Mouse (Mus musculus) activated CD4-positive, CD25-positive, alpha-beta regulatory T cell, adult 4 months (primary cell): ENCODE data around the gene Add1. TPM values are rescaled to one million over a fixed set of nuclear protein-coding genes. Genes with fewer than 3 reads are reported as not detected.

Source experiments
- ATAC-seq: one replicate; pipeline ENCODE4 v1.8.0; 2017
- polyA plus RNA-seq, 2 experiments: library from polyadenylated mRNA; unstranded; fragments of 100-300 nt; shearing (Covaris generic); gene quantifications; one replicate each; pipeline ENCODE4 v1.2.1; 2017

Add1 gene
- polyA plus RNA-seq, 2 experiments from 2014 or later = 98.4 to 118 TPM

DNA sequence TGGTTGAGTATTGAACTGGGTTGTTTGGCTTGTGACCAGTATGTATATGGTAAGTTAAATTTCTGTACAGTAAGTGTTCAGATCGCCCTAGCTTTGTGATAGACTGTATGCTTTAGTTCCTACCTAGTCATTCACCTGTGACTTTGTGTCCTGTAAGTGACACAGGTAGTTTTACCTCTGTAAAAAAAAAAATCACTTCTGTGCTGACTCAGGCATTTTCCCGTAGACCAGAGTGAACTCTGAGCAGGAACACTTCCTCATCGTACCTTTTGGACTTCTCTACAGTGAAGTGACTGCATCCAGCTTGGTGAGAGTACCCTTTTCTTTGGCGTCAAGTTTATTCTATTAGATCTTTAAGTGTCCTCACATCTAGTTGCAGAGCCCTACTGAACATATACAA is 36.5 kb downstream of the Add1 start:
- no peak for ATAC-seq

DNA sequence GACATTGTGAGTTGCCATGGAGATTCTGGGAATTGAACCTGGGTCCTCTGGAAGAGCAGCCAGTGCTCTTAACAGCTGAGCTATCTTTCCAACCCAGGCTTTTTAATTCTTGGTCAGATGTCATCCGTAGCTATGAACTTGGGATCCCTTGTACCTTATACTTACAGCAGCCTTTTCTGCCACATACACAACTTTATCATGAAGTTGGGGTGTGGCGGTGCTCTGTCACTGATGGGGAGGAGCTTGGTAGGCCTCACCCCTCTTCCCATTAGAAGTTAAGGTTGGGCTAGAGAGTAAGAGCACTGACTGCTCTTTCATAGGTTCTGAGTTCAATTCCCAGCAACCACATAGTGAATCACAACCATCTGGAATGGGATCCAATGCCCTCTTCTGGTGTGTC is 59.5 kb downstream of the Add1 start:
- ATAC-seq = no peak

DNA sequence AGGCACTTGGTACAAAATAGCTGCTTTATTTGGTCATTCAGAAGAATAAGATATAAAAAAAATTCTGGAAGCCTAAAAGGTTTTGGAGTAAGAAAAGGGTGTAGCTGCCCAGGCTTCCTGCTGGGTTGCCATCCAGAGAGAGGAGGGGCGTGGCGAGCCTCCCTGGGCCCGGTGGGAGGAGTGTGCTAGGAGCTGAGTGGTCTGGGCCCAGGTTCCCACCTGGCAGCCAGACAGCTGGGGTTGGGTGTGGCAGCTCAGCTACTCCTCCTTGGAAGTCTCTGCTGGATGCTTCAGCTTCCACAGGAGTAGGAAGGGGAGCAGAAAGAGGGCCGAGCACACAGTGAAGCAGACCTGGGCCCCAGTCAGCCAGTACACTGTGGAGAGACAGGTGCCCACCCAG is 60.2 kb downstream of the Add1 start:
- ATAC-seq = no peak

DNA sequence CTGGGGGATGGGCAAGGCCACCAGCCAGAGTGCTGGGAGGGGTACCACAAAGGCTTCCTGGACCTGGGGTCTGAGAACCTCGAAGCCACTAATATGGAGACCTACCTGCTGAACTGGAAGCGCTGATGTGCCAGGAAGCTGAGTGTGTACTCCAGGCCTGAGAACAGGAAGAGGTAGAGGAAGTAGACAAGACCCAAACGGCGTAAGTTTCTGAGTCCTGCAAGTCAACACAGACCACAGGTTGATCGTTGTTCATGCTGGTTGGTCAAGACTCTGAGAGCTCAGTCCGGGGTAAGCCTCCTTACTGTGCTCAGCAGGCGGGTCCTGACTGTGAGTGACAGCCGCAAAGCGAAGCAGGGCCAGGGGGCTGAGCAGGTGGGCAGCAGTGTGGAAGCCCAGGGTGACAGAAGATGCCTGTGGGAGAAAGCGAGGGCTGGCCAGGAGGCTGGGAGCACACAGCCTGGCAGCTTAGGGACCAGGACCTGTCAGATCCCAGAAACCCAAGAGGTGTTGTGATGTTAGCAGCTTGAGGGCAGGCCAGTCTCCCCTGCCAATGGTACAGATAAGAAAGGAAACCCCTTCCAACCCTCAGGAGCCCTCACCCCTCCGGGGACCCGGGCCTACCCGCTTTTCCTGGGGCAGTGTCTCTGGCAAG is 61.4 kb downstream of the Add1 start:
- ATAC-seq = no peak

DNA sequence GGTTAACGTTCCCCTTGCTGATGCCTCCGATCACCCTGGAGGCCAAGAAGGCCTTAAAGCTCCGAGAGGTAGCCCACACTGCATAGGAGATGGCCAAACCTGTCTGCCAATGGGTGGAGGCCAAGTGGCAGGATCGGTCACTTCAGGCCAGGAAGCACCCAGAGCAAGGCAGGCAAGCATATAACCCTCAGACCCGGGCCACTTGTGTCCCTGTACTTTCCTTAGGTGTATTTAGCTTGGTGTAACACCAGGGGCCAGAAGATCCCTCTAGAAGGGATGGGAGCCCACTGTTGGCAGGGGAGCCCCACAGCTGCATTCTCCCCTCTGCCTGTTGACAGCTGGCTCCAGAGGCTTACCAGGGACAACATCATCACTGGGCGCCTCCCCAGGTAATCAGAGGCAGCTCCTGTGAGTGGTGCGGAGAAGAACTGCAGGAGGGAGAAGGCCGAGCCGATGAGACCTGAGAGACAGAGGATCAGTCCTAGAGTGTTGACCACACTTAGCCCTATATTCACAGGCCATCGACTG is 62.3 kb downstream of the Add1 start:
- no peak for ATAC-seq

DNA sequence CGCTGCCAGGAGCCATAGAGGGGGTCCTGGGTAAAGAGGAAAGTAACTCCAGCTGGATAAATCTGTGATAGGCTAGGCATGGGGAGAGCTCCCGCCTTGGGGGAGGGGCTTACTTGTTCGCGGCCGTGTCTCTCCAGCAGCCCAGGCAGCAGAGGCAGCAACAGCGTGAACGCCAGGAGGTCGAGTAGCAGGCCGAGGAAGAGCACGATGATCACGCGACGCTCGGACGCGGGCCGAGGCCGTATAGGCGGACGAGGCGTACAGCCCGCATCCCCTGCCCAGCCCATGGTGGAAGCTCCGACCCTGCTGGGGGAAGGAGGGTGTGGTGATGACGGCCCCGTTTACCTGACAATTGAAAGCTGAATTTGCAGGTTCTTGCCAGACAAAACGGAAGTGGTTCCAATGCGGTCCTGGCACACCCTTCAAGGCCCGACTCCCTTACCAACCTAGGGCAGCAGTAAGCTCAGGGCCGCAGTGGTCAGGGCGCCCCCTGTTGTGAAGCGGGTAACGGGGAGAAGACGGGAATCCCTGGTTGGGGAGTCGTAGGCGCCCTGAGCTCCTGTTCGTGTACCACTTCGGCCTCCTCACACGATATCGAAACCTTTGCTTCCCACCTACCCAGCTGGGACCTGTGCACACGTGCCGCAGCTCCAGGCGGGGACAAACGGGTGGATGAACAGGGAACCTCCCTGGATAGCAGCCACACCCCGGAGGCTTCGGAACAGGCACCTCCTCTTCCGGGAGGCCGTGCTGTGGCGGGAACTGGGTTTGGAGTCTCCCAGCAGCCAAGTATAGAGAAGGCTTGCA is 63.2 kb downstream of the Add1 start, which contains the start of gene Mfsd10:
TSS of gene Mfsd10 (minus strand) at position 732 of the 807 bp plus-strand sequence.
- peak; percentile 77 for ATAC-seq

DNA sequence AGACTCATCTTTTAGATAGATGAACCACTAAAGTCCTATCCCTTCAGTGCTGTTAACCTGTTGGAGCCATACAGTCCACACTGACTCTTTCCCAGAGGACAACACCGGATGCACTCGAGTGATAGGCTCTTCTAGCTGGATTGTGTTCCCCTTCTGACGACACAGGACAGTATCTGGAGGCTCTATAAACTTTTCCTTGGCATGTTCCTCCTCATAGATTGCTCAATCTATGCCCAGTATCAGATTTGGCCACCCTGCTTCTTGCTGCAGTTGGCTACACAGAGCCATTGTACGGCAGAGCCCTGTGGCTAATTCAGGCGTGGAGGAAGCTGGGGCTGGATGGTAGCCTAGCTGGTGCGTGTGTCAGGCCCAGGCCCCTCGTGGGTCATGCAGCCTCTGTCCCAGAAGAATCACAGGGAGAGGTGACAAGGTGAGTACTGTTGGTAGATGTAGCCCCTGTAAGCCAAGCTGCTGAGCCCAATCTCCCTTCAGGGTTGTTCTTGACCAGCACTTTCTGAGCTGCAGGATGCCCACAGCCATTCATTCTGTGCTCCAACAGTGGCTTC is 64.2 kb downstream of the Add1 start:
- ATAC-seq = no peak

DNA sequence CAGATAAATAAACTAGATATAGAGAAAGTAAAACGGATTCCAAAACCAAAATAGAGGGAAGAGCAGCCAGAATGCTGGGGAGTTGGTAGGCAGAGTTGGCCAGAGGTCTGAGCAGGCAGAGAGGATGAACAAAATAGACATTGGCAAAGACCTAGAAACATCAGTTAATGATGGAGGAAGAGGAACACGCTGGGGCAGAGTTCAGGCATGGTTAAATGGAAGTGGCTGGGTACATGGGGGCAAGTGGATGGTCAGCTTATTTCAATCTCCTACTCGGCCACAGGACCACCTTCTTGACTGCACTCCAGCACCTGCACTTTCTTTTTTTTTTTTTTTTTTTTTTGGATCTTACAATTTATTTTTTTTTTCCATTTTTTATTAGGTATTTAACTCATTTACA is 68.5 kb downstream of the Add1 start:
- no peak for ATAC-seq

DNA sequence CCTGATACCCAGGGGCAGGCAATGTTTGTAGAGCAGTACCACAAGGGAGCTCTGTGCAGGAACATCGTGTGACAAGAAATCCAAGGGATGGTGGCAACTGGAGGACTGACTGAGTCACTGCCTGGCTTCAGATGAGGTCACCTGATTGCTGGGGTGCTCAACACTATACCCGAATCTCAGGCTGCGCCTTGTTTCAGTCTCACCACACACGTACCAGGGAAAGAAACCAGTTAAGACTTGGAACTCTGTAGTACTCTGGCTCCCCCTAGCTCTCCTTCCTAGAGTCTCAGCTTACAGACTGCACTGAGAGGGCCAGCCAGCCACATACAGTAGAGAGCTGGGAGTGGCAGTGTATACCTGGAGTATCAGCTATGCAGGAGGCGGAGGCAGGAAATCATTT is 69.5 kb downstream of the Add1 start:
- ATAC-seq = peak; percentile 79

DNA sequence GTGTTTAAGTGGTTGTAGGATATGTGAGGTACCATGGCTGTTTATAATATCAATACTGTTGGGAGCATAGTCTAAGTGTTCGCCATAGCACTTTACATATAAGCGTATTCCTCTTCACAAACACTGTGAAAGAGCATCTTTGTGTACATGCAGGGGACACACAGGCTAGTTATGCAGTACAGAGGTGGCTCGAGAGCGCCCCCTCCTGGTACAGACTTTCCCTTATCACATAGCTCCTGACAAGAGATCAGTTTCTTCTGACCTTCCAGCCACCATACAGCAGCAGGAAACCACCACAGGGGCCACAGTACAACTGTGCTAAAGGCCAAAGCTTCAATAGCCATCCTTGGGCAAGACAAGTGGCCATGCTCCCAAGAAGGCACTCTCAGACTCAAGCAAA is 74.1 kb downstream of the Add1 start:
- ATAC-seq = peak; percentile 47

DNA sequence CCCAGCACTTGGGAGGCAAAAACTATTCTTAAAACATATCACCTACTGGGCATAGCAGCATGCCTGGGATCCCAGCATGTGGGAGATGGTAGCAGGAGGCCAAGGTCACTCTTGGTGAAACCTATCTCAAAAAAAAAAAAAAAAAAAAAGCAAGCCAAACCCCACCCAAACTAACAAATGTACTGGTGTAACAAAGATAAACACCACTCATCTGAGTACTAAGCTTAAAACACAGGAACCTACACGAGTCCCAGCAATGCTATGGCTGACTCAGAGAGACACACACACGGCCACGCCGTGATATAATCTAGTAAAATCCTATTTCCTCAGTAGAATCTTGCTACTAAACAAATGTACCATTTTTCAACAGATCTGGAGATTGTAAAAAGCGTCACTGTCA is 79.5 kb downstream of the Add1 start:
- no peak for ATAC-seq

DNA sequence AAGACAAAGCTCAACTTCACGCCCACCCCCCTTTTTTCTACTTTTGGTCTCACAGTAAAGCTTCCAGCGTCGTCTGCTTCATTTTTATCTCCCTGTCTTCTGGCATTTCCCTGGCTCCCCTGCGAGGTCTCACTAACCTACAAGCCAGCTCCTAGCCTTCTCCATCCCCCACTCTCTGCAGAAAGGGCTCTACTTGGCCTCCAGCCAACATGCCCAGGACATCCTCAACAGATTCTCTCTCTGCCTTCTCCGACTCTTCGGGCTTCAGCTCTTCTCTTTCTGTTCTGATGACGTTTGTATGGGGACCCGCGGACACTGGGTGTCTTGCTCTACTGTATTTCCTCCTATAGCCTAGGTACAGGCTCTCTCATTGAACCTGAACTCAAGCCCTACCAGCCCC is 81.4 kb downstream of the Add1 start:
- no peak for ATAC-seq

DNA sequence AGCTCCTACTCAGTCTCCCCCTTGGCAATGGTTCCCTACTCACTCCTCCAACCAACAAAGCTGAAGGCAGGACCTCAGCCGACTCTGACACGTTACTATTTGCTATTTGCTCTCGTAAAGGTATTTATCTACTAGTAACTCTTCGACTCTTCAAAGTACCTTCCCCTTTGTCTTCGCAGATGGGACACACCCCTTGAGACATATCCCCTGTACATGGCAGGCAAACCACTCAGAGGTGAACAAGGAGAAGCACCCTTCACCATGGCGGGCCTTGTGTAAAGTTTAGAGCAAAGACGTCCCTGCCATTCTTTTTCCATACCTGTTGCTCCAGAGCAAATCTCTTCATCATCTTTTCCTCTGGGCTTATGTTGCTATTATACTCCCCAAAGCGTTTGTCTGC is 84.1 kb downstream of the Add1 start:
- ATAC-seq = no peak

DNA sequence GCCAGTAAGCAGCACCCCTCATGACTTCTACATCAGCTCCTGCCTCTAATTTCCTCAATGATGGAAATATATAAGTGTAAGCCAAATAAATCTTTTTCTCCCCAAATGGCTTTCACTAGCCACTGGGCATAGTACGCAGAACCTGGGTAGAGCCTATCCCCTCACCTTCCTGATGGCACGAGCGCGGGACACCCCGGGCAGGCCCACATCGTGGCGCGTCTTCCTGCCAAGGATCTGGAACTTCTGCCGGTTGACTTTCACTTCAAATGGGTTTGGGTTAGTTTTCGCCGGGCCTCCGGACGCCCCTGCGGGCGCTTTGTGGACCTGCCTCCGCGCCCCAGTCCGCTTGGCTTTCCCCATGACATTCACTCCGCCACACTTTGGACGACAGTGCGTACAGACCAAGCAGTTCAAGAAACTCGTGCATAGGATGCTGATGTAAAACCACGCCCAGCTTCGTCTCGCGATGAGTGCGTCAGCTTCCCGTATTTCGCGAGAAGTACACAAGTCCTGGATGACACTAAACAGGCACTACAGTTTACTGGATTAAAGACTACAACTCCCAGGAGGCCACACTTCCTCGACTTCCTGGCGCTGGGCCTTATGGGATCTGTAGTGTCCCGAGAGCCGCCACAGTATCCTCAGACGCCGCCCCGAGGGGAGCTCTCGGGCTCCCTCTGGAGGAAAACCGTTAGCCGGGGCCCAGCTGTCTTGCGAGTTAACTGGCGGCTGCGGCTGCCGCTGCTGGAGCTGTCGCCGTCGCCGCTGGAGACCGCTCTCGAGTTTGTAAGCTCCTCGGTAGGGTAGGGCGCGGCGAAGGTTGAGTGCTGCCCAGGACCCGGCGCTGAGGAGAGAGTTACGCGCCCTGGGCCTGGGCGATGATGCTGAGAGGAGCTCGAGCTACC is 86.5 kb downstream of the Add1 start, which contains the start of the genes Nop14 and Grk4:
TSS of gene Nop14 (minus strand) at position 463 of the 905 bp plus-strand sequence.
TSS of gene Grk4 (plus strand) at position 694 of the 905 bp plus-strand sequence.
- peak; percentile 91 for ATAC-seq

DNA sequence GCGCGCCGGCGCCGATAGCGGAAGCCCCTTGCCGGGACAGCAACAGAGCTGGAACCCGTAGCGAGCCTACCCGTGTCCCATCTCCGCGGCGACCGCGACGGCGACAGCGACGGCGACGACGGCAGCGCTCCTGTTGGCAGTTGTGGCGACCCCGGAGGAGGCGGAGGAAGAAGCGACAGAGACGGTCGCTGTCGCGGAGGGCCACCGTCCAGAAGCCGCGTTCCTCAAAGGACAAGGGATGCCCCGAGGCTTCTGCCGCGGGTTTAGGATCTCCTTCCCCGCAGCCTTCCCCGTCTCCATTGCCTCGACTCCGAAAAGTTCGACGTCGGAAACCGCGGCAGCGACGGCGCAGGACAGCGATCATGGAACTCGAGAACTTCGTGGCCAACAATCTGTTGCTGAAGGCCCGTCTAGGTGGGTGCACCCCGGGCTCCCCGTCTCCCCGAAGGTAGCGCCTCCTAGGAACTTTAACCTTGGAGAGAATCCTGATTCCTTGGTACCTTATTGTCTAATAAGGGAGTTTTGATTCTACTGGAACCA is 87.2 kb downstream of the Add1 start:
- no peak for ATAC-seq

DNA sequence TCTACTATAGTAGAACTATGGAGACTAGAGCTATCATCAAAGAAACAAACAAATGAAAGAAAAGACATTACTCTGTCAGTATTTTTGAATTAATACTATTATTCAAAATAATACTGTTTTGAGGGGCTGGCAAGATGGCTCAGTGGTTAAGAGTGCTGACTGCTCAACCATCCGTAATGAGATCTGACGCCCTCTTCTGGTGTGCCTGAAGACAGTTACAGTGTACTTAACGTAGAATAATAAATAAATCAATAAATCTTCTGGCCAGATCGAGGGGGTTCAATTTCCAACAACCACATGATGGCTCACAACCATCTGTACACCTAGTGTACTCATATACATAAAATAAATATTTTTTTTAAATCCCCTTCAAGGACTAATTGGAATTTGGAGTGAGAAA is 88.4 kb downstream of the Add1 start:
- ATAC-seq = no peak

DNA sequence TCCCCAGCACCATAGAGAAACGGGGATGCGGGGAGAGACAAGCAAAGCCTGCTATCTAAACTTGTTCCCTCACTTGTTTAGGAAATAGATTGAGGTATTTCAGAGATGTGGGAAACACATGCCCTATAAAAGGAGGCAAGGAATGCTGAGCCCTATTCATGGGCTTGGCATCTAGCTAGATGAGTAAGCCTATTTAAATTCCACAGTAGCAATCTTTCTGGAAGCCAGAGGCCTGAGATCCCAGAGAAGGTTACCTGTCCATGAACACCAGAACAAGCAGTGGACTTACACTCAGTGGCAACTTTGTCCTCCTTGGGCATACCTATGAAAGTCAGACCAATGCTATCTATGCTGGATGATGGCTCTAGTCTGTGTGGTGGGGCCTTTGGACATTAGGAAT is 89.8 kb downstream of the Add1 start:
- no peak for ATAC-seq

DNA sequence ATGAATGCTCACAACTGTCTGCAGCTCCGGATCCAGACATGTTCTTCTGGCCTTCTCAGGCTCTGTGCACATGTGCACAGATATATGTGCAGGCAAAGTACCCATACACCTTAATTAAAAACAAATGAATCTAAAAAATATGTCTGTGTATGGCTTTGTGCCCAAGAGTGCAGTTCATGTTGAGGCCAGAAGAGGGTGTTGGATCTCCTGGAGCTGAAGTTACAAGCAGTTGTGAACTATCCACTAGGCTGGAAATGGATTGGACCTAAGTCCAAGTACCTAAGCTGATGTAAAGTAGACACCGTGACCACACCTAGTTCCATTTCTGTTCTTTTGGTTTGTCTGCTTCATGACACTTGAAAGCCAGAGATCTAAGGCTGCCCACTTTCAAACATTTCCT is 96.0 kb downstream of the Add1 start:
- no peak for ATAC-seq

DNA sequence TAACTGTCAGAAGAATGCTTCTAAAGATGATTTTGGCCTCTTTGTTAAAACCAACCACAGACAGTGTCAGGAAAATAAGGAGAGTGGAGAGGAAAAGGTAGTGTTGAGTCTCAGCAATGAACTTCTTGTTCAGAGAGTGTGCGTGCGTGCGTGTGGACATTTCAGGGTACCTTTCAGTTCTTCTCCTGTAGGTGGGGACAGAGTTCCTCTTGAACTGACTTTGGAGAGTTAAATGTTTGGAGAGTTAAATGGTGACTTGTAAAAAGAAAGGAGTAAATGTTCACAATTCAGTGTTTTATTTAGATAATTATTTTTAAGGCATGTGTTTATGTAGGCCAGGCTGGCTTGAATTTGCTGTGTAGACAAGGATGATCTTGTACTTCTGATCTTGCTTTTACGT is 96.8 kb downstream of the Add1 start:
- ATAC-seq = no peak
